Mouse (Mus musculus): ENCODE data around the gene Omt2a. TPM values are rescaled to one million over a fixed set of nuclear protein-coding genes. Genes with fewer than 3 reads are reported as not detected.
"Not testable (repeated sequence)": the region's sequence is repeated elsewhere in the genome, so short reads cannot be mapped to it uniquely, and the experiment has no call there.

Omt2a gene
- polyA plus RNA-seq, 1 experiment from 2014 or later: not detected

GRCm38 (mm10) chr9:78349141-78349540 lies 34.5 kb upstream of the Omt2a start:
- not testable (repeated sequence) for H3K4me3 ChIP-seq (replicated peaks; ENCODE audit: low read length); H3K4me1 ChIP-seq (replicated peaks; ENCODE audit: control insufficient read depth, insufficient read depth, low read length); H3K27ac ChIP-seq; DNase-seq (ENCODE audit: low spot score); H3K9ac ChIP-seq; ATAC-seq (ENCODE audit: low FRiP score); H3K27me3 ChIP-seq (ENCODE audit: control insufficient read depth, insufficient read depth, low read length); H3K4me2 ChIP-seq (replicated peaks); H3K9me3 ChIP-seq (ENCODE audit: control insufficient read depth, low read length); H3K36me3 ChIP-seq (replicated peaks; ENCODE audit: control insufficient read depth, insufficient read depth)
- WGBS: 84% methylated on average over 3 of the region's 3 CpGs

- WGBS: 70% methylated on average over 6 of the region's 6 CpGs
- H3K4me1 ChIP-seq (replicated peaks; ENCODE audit: control insufficient read depth, insufficient read depth, low read length); H3K9ac ChIP-seq; H3K27me3 ChIP-seq (ENCODE audit: control insufficient read depth, insufficient read depth, low read length); DNase-seq (ENCODE audit: low spot score); ATAC-seq (ENCODE audit: low FRiP score); H3K9me3 ChIP-seq (ENCODE audit: control insufficient read depth, low read length); H3K27ac ChIP-seq; H3K4me2 ChIP-seq (replicated peaks); H3K36me3 ChIP-seq (replicated peaks; ENCODE audit: control insufficient read depth, insufficient read depth); H3K4me3 ChIP-seq (replicated peaks; ENCODE audit: low read length): not testable (repeated sequence)
Measured at GRCm38 (mm10) chr9:78348206-78349004, 33.8 kb upstream of the Omt2a start.

GRCm38 (mm10) chr9:78347004-78347403 lies 32.4 kb upstream of the Omt2a start:
- no peak overlapping the region for H3K4me3 ChIP-seq (replicated peaks; ENCODE audit: low read length)
- H3K9ac ChIP-seq: no peak overlapping the region
- H3K9me3 ChIP-seq (ENCODE audit: control insufficient read depth, low read length): no peaks in the 10 kb centered on the region
- no peak overlapping the region for H3K4me2 ChIP-seq (replicated peaks)
- H3K36me3 ChIP-seq (replicated peaks; ENCODE audit: control insufficient read depth, insufficient read depth): no peaks in the 10 kb centered on the region
- ATAC-seq (ENCODE audit: low FRiP score) (no peak), DNase-seq (ENCODE audit: low spot score) (no peak)
- no peaks in the 10 kb centered on the region for H3K4me1 ChIP-seq (replicated peaks; ENCODE audit: control insufficient read depth, insufficient read depth, low read length)
- H3K27ac ChIP-seq: no peak overlapping the region
- WGBS: 77% methylated on average over 3 of the region's 3 CpGs
- H3K27me3 ChIP-seq (ENCODE audit: control insufficient read depth, insufficient read depth, low read length): no peaks in the 10 kb centered on the region

GRCm38 (mm10) chr9:78345235-78345634 lies 30.6 kb upstream of the Omt2a start:
- H3K4me2 ChIP-seq (replicated peaks); H3K4me1 ChIP-seq (replicated peaks; ENCODE audit: control insufficient read depth, insufficient read depth, low read length); H3K27me3 ChIP-seq (ENCODE audit: control insufficient read depth, insufficient read depth, low read length); H3K36me3 ChIP-seq (replicated peaks; ENCODE audit: control insufficient read depth, insufficient read depth); H3K27ac ChIP-seq; ATAC-seq (ENCODE audit: low FRiP score); DNase-seq (ENCODE audit: low spot score); H3K9ac ChIP-seq; H3K9me3 ChIP-seq (ENCODE audit: control insufficient read depth, low read length); H3K4me3 ChIP-seq (replicated peaks; ENCODE audit: low read length): not testable (repeated sequence)
- WGBS: 75% methylated on average over 3 of the region's 4 CpGs

- WGBS: 90% methylated on average over 9 of the region's 9 CpGs
- not testable (repeated sequence) for H3K27me3 ChIP-seq (ENCODE audit: control insufficient read depth, insufficient read depth, low read length); H3K27ac ChIP-seq; H3K36me3 ChIP-seq (replicated peaks; ENCODE audit: control insufficient read depth, insufficient read depth); ATAC-seq (ENCODE audit: low FRiP score); DNase-seq (ENCODE audit: low spot score); H3K4me3 ChIP-seq (replicated peaks; ENCODE audit: low read length); H3K9me3 ChIP-seq (ENCODE audit: control insufficient read depth, low read length); H3K4me2 ChIP-seq (replicated peaks); H3K4me1 ChIP-seq (replicated peaks; ENCODE audit: control insufficient read depth, insufficient read depth, low read length); H3K9ac ChIP-seq
Measured at GRCm38 (mm10) chr9:78343055-78343454, 28.5 kb upstream of the Omt2a start.

GRCm38 (mm10) chr9:78342494-78342893 lies 27.9 kb upstream of the Omt2a start:
- DNase-seq (ENCODE audit: low spot score); H3K9ac ChIP-seq; H3K9me3 ChIP-seq (ENCODE audit: control insufficient read depth, low read length); H3K4me2 ChIP-seq (replicated peaks); ATAC-seq (ENCODE audit: low FRiP score); H3K4me3 ChIP-seq (replicated peaks; ENCODE audit: low read length); H3K4me1 ChIP-seq (replicated peaks; ENCODE audit: control insufficient read depth, insufficient read depth, low read length); H3K27me3 ChIP-seq (ENCODE audit: control insufficient read depth, insufficient read depth, low read length); H3K36me3 ChIP-seq (replicated peaks; ENCODE audit: control insufficient read depth, insufficient read depth); H3K27ac ChIP-seq: not testable (repeated sequence)
- 90% methylated on average over 4 of the region's 4 CpGs for whole genome bisulfite sequencing

GRCm38 (mm10) chr9:78340324-78340723 lies 25.7 kb upstream of the Omt2a start:
- H3K27ac ChIP-seq; H3K27me3 ChIP-seq (ENCODE audit: control insufficient read depth, insufficient read depth, low read length); H3K9ac ChIP-seq; H3K4me1 ChIP-seq (replicated peaks; ENCODE audit: control insufficient read depth, insufficient read depth, low read length); H3K36me3 ChIP-seq (replicated peaks; ENCODE audit: control insufficient read depth, insufficient read depth); H3K9me3 ChIP-seq (ENCODE audit: control insufficient read depth, low read length); H3K4me2 ChIP-seq (replicated peaks); H3K4me3 ChIP-seq (replicated peaks; ENCODE audit: low read length); ATAC-seq (ENCODE audit: low FRiP score): not testable (repeated sequence)
- WGBS: 13% methylated on average over 8 of the region's 8 CpGs
- DNase-seq (ENCODE audit: low spot score): peak; percentile 73

GRCm38 (mm10) chr9:78337050-78337449 lies 22.5 kb upstream of the Omt2a start:
- DNase-seq (ENCODE audit: low spot score); ATAC-seq (ENCODE audit: low FRiP score); H3K4me2 ChIP-seq (replicated peaks): not testable (repeated sequence)

GRCm38 (mm10) chr9:78327289-78327688 lies 12.7 kb upstream of the Omt2a start, which contains the start of gene Omt2b:
Omt2b (plus strand) TSS chr9:78327589.
- not testable (repeated sequence) for H3K27ac ChIP-seq; H3K9me3 ChIP-seq (ENCODE audit: control insufficient read depth, low read length); H3K9ac ChIP-seq; H3K27me3 ChIP-seq (ENCODE audit: control insufficient read depth, insufficient read depth, low read length); H3K36me3 ChIP-seq (replicated peaks; ENCODE audit: control insufficient read depth, insufficient read depth); DNase-seq (ENCODE audit: low spot score); ATAC-seq (ENCODE audit: low FRiP score); H3K4me1 ChIP-seq (replicated peaks; ENCODE audit: control insufficient read depth, insufficient read depth, low read length); H3K4me3 ChIP-seq (replicated peaks; ENCODE audit: low read length); H3K4me2 ChIP-seq (replicated peaks)
- WGBS: 83% methylated on average over 1 of the region's 1 CpGs

More at GRCm38 (mm10) chr9:78337050-78337449, 22.5 kb upstream of the Omt2a start:
- not testable (repeated sequence) for H3K9ac ChIP-seq; H3K27ac ChIP-seq; H3K36me3 ChIP-seq (replicated peaks; ENCODE audit: control insufficient read depth, insufficient read depth); H3K9me3 ChIP-seq (ENCODE audit: control insufficient read depth, low read length); H3K4me3 ChIP-seq (replicated peaks; ENCODE audit: low read length); H3K4me1 ChIP-seq (replicated peaks; ENCODE audit: control insufficient read depth, insufficient read depth, low read length); H3K27me3 ChIP-seq (ENCODE audit: control insufficient read depth, insufficient read depth, low read length)
